Mouse (Mus musculus) frontal cortex, postnatal 14 days (tissue): ENCODE data around the gene Wdr4.

Experiments
- DNase-seq, 2 experiments: peaks; one replicate each; pipeline ENCODE4 v3.0.0; 2022; ENCODE audit warnings: low spot score in 2 of 2

The Wdr4 gene

DNA sequence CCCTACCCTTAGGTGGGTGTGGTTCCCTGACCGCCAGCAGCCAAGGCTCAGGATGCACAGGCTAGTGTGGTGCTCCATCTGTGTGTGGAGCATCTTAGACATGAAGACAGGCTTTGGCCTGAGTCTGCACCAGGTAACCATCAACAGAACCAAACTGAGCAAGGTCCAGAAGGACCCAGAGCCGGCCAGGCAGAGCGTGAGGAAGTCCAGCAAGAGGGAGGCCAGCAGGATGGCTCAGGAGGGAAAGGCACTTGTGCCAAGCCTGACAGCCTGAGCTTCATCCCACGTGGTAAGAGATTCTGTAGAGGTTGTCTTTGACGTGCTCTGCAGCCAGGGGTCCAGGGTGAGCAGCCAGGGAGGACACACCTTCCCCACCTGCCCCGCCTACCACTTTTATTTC lies 22.1 kb downstream of the Wdr4 start:
- no peak for DNase-seq

DNA sequence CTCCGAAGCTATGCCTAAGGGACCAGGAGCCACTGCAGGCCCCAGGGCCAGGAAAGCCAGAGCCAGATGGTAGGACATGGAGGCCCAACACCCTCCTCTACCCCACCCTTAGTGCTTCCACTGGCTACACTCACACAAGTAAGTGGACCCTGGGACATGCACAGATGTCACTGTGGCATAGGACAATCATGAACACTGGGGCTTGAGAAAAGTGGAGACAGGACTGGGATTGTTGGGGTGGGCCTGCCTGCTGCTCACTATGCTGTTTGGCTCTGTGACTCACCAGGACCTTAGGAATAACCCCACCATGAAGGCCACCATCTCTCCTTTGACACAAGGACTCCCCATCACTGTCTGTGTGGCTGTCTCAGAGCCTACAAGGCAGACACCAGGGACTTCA lies 24.8 kb downstream of the Wdr4 start:
- no peak for DNase-seq

DNA sequence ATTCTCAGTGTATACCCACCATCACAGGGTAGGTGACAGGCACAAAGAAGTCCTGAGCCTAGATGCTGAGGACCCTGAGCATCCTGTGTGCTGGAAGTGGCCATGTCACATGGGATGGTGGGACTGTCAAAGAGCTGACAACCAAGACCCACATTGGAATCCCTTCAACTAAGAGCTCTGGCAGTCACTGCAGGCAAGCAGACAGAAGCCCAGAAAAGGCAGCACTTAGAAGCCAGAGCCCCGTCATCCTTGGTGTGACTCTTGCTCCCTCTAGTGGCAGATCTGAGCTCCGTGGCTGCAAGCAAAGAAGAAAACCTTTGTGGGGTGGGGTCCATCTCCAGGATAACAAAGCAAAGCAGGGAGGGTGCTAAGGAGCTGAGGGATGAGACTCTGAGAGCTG lies 27.4 kb downstream of the Wdr4 start:
- DNase-seq = peak; percentile 70 to 78

DNA sequence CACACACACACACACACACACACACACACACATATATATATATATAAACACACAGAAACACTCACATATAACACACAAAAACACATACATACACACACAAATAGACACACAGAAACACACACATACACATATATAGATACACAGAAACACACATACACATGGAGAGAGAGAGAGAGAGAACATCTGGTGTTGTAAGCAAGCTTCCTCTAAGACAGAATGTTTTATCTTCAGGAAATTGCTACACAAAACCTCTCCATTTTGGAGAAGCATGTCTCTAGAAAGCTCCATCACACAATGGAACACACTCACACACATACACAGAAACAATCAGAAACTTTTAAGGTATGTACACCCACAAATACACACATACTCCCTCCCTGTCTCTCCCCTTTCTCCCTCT lies 28.4 kb downstream of the Wdr4 start:
- no peak for DNase-seq

DNA sequence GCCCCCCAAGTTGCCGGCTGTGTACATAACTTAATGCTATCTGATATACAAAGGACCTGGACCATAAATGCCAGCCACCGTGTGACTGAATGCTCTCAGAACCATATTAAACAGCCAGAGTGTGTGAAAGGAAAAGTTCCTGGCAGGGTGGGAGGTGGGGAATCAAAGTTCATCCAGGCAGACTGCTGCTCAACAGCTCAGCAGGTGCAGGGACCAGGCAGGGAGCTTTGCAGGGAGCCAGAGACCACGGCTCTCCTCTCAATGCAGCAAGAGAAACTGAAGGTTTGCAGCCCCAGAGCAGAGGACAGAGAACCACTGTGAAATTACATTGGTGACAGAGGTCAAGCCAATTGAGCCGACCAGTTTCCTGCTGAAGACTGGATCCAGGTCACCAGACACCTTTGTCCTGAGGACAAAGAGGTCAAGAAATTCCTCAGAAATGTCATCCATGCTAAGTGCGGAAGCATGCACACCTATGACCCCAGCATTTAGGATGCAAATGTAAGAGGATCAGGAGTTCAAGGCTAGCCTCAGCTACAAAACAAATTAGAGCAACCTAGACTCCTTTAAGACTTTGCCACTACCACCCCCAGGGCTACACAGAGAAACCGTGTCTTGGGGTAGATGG lies 32.2 kb downstream of the Wdr4 start:
- DNase-seq = no peak

DNA sequence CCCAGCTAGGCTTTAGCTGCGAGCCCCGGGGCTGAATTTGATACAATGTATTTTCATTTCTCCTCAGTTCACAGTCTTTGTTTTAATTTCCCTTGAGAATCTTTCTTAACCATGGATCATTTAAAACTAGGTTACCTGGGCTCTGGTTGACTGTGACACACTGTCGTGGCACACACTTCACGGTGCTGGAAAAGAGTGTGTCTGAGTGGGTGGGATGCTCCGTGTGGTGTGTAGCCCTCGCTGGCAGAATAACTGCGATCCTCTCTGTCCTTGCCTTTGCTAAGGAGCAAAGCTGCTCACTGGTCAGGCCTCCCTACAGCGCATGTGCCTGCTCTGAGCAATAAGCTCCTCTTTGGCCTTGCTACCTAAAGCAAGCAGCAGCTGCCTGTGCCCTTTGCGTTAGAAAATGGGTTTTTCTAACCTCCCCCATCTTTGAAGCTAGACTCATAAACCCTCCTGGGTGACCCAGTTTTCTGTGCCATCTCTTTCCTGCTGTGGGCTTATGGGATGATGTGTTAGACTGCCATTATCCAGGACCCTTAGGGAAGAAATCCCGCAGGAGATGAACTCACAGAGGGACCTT lies 33.1 kb downstream of the Wdr4 start:
- DNase-seq = no peak

DNA sequence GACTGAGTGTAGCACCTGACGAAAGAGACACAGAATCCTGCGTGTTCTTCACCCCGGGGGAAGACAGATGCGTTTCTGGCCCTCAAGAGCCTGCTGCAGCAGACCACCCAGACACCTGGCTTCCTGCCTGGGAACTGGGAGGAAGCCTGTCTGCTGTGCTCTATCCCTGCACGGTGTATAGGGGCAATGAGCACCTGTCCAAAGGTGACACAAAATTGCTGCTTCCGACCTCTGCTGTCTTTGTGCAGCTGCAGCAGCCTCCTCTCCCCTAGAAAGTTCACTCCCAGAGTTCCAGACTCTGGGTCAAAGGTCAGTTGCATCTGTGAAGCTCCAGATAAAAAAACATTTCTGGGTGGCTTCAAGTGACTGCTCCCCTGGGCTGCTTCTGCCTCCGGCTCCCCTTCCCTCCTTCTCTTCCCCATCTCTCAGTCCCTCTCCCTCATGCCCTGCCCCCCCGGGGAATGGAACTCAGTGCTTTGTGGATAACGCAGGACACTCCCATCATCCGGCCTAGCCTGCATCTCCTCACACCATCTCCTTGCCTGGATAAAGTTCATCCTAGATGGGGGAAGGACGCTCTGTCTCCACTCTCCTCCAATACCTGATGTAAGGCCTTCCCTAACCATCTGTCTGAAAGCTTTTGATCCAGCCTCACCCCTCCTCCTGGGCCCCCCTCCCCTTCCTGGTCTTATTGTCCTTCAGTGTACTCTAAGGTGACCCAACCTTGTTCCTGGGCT lies 40.5 kb downstream of the Wdr4 start:
- no peak for DNase-seq

DNA sequence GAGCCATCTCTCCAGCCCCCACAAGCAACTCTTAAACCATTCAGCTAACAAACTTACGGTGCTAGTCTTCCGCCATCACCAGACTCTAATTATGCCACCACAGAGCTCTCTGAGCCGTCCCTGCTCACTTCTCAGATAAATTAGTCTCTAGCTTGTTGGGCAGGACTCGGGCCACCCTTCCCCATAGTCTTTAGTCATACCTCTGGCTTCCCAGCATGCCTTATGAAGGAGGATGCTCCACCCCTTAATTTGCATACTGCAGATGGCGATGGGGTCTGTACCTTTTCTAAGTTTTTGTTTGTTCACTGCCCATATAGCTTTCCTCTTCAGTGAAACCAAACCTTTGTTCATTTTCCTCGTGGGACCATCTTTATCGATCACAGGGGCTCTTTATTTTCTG lies 41.2 kb downstream of the Wdr4 start:
- no peak for DNase-seq

DNA sequence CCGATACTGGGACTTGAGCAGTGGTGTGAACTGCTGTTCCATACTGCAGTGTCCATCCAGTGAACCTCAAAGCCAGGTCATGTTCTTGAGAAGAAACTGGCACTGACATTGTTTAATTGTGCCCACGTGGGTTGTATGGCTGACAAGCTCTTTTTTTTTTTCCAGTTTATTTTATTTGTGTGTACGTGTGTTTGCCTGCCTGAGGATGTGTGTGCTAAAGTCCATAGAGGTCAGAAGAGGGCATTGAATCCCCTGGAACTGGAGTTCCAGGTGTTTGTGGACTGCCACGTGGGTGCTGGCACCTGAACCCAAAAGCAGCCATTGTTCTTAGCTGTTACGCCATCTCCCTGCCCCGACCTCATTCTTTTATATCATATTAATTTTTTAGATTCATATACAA lies 45.4 kb downstream of the Wdr4 start:
- DNase-seq = no peak

DNA sequence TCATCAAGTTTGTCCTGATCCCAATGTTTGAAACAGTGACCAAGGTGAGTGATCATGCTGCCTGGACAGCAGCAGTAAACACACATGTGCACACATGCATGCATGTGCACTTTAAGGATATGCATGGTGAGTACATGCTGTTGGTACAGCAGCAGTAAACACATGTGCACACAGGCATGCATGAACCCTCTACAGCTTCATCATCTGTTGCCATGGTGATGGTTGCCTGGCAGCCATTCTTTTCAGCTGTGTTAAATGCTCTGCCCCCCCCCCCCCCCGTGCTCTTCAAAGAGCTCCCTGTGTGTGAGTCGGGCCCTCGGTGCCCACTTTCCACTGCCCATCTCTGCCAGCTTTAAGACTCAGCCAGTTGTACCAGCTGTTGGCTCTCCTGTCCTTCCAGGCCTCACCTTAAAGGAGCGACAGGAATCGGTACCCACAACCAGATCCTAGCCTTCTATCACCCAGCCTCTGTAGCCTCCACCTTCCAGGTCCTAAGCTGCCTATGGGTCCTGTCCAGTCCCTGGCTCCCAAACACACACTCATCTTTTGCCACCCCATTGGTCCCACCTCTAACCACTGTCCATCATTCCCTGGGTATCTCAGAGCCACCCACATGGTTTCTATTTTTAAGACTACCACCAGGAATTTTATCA lies 48.9 kb downstream of the Wdr4 start:
- DNase-seq = no peak

DNA sequence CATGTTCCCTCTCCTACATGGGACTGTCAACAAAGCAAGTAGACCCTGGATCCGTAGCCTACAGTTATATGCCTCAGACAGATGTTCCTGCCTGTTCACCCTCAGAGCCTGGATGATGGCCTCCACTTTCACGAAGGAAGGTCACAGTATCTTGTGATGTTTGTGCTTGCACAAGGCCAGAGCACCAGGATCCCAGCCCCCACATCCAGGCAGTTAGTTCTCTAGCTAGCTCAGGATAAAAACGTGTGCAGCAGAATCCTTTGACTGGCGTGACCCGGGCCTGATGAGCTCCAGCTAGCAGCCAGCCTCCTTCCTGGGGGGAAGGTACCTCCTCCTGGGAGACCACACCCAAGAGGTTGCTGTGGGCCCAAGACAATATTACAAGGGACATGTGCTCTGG lies 51.3 kb downstream of the Wdr4 start:
- no peak for DNase-seq

DNA sequence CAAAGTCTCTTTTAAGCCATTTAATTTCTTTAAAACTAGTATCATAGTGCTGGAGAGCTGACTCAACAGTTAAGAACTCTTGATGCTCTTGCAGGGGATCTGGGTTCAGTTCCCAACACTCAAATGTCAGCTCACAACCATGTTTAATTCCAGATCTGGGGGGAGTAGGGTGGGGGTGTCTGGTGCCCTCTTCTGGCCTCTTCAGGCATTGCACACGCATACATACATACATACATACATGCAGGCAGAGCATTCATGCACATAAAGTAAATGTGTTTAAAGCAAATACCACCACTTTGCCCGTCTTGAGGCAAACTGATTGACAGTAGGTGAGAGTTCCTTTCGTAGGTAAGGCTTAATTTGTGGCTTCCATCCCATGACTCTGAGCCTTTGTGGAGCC lies 52.9 kb downstream of the Wdr4 start:
- no peak for DNase-seq

DNA sequence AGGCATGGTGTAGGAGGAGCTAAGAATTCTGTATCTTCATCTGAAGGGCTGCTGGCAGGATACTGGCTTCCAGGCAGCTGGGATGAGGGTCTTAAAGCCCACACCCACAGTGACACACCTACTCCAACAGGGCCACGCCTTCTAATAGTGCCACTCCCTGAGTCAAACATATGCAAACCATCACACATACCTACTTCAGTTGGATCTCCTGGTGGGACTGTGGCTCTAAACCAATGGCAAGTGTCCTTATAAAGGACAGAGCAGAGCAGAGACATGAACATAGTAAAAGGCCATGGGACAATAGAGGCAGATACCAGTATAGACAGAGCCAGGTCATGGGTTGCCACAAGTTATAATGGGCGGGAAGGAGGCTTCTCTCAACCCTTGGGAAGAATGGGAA lies 57.3 kb downstream of the Wdr4 start:
- no peak for DNase-seq

DNA sequence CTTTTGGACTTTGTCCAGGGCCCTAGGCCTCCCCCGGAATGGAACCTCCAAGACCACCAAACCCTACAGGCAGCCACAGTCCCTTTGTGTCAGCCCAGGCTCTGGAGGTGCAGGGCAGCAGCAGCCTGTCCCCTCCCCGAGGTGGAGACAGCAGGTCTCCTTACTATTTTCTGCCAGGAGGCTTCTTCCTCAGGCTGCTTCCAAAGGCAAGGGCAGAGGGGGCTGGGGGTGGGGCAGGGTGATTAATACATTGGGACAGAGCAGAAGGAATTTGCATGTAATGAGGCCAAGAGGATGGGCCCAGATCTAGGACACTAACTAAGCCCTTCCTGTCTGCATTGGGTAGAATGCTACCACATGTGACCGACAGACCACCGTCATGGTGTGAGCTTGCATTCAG lies 59.4 kb downstream of the Wdr4 start:
- no peak for DNase-seq

DNA sequence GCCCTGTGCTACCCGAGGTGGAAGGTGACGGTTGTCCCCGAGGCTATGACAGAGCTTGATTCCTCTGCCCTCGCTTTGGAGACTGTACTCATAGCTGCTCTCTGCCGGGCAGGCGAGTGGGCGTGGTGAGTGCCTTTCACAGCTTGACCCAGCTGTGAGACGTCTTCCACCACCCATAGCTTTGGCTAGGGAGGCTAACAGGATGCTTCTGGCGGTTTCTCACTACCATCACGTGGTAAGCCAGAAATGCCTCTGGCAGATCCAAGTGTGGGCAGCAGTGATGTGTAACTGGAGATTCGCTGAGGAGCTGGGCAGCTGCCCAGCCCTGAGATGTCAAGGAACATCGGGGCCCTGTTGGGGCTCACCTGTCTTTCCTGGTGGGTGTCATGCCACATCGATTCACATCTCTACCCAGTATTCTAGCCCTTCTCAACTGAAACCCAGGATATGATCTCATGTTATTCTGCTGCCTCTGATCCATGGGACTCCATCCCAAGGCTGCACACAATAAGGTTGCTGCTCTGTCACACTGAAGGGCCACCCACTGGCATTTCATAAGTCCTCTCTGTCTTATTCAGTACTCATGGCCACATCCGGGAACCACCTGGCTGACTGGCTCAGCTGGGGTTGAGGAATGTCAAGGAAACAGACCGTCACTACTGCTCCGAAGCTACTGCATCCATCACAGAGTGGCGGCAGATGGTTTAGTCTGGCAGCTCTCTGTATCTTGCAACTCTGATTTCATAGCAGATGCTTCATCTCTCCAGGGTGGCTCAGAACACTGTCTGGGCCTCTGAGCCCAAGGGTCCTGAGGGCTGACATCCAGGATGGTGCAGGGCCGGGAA lies 62.8 kb downstream of the Wdr4 start:
- peak in 1 of 2 experiments; percentile 49 for DNase-seq

DNA sequence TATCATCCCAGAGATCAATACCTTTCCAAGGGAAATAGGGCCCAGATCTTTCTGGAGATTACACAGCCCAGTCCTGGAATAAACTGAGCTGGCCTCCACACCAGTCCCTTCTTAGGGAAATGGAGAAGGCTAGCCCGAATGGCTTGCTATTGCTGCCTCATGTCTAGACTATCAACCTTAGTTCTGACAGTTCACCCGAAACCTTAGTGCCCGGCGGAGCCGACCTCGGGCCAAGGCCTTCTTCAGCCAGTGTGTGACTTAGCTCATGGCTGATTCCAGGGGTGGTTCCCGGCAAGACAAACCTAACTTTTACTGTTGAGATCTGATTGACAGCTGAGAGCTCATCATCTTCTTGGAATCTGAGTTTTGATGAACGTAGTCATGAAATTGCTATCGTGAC lies 65.7 kb downstream of the Wdr4 start:
- no peak for DNase-seq

DNA sequence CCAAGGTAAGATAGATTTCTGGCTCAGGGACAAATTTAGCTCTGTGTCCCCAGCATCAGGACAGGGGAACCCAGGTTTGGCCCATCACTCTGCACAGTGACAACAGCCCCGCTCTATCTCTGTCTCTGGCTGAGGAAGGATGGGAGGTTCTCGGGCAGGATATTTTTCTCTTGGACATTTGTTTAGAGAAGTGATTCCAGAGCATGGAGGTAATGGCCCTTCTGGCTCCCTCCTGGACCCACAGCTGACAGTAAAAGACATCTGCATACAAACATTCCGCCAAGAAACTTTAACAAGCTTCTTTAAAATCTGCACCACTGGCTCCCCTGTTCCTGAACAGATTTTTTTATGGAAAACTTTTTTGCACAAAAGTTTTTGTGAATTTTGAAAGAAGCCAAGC lies 66.3 kb downstream of the Wdr4 start:
- no peak for DNase-seq

DNA sequence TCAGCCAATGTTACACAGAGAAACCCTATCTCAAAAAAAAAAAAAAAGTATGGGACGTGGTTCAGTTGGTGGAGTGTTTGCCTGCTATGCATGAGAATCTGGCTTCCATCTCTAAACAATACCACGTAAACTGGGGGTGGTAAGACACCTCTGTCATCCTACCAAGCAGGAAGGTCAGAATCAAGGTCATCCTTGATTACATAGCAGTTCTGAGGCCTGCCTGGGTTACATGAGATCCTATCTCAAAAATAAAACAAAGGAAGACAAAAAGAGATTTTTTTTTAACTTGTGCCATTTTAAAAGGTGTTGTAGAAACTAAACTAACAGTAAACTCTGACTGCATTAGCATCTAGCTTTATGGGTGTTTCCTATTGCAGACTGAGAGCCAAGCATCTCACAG lies 67.0 kb downstream of the Wdr4 start:
- no peak for DNase-seq

DNA sequence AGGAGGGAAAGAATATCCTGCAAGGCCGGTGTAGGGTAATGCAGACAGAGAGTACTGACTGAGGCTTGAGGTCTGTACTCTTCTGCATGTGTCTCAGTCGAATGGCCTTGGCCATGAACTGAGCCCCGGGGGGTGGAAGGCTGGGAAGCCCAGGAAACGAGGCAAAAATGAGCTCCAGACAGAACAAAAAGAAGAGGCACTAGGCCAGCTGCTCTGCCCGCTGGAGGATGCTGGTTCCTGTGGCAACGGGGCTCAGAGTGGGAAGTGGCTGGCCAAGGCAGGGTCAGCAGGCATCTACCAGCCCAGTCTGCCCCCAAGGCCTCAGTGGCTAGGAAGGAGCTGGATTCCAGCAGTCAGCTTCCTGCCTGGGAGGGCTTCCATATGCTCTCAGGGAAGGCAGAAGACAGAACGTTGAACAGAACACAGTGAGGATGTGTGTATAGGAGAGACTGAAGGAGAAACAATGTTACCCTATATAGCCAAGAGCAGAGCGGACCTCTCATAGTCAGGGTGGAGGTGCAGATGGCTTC lies 68.5 kb downstream of the Wdr4 start:
- peak; percentile 44 to 46 for DNase-seq

DNA sequence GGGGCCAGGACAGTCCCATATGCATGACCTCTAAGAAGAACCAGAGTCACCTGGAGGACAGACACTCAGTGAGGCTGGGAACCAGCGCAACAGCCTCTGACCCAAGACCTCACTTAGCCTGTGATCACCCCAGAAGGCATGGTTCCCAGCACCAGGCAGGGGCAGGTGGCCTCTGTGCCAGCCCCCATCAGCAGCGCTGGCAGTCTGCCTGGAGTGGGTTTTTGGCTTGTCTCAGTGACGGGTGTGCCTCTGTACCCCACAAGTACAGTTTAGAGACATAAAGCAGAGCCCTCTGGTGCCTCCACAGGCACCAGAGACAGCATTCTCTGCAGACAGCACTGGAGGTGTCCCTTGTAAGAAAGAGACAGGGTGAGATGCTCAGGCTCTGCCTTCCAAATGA lies 69.6 kb downstream of the Wdr4 start:
- DNase-seq = peak in 1 of 2 experiments; percentile 28

DNA sequence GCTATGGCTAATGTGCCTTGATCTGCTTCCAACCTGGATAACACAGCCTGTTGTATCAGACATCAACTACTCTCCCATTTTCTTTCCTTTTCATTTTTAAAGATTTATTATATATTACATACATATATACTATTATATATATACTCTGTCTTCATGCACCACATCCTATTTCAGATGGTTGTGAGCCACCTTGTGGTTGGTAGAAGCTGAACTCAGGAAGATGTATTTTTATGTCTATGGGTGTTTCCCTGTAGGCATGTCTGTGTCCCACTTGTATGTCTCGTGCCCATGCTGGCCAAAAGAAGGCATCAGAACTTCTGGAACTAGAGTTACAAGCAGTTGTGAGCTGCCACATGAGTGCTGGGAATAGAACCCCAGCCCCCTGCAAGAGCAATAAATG lies 71.3 kb downstream of the Wdr4 start:
- no peak for DNase-seq

DNA sequence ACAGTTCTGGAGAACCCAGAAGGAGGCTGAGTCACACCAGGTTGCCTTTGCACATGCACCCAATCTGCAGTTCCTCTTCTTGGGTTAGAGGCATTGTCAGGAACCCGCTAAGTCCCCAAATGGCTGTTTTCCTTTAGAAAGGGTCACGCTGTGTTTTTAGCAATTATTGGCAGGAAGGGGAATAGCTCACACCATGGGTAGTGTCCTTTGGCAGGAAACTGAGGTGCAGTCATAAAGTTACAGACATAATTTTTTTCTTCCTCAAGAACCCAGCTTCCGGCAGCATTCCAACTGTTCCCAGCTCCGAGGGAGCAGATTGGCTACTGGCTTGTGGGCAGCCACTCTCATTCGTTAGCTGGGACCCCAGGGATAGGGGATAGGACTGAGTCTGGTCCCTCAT lies 72.0 kb downstream of the Wdr4 start:
- DNase-seq = no peak
